Mouse (Mus musculus) Muller cell, postnatal 12 days (primary cell): ENCODE measurements around the gene Olfr706.
"Not testable (repeated sequence)": the region's sequence is repeated elsewhere in the genome, so short reads cannot be mapped to it uniquely, and the experiment has no call there.

ENCODE experiments used
- DNase-seq: peaks from one replicate; pipeline ENCODE4 v3.0.0-alpha.2; 2015; ENCODE audit errors: inconsistent ontology term

Olfr706 gene

GRCm38 (mm10) chr7:106888062-106888461 is at the start of gene Olfr706:
Olfr706 (minus strand) TSS chr7:106888162.
- no peak for DNase-seq

DNA sequence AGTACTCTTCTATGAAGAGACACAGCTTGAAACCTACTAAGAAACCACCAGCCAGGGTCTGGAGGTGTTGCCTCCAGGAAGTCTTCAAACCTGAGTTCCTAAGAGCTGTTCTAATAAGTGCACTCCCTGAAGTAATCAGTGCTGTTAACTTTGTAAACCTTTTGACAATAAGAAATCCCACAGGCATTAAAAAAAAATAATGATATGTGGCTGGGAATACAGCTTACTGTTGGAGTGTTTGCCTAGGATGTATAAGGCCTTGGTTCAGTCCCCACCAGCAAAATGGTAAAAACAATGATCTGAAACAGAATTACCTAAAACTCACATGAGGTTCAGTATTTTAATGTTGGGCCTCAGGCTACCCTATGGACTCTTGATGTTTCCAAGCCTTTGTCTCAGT is 44.2 kb upstream of the Olfr706 start, which contains the start of gene Olfr709-ps1:
TSS of gene Olfr709-ps1 (minus strand) at position 101 of the 400 bp plus-strand sequence.
- no peak for DNase-seq

- not testable (repeated sequence) for DNase-seq
These were observed 33.0 kb upstream of the Olfr706 start for GRCm38 (mm10) chr7:106920961-106921360.

- no peak for DNase-seq
These were observed 19.7 kb upstream of the Olfr706 start, which contains the start of gene Olfr1532-ps1 for GRCm38 (mm10) chr7:106907676-106908075. Olfr1532-ps1 (plus strand) TSS chr7:106908001.

- DNase-seq: not testable (repeated sequence)
These were observed 13.2 kb upstream of the Olfr706 start, which contains the start of gene Olfr707 for GRCm38 (mm10) chr7:106901141-106901540. Olfr707 (minus strand) TSS chr7:106901241.

DNA sequence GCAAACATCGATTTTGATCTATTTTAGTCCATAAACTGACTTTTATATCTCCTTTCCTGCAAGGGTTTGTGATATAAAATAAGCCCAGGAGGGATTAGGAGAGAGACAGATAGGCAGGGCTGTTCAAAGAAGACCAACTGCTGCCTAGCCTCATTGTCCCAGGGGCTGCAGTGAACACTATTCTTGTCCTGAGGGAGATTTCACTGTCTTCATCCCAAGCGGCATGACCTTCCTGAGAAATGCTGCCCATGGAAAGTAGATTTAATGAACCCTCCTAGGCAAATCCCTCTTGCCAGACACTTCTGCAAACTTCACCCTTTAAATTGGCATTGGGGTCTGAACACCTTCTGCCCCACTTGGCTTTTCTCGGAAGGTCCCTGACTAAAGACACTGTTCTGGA is 11.2 kb downstream of the Olfr706 start, which contains the start of gene Olfr705:
TSS of gene Olfr705 (minus strand) at position 101 of the 400 bp plus-strand sequence.
- no peak for DNase-seq

DNA sequence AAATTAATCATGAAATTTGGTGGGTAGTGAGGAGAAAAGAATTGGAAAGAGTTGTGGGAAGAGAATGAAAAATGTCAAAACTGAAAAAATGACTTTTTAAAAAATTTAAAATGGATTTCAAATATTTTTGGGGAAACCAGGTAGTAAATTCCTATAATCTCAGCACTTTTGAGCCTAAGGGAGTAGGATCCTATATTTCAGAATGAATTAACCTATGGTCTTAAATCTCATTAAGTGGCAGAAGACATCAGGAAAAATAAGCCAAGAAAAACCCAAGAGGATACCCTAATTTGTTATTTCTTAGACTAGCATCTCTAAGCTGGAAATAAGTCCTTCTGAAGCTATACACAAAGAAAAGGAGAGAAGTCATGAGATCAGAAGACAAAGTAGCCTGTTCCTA is 25.1 kb downstream of the Olfr706 start, which contains the start of gene Olfr704:
TSS of gene Olfr704 (plus strand) at position 301 of the 400 bp plus-strand sequence.
- no peak for DNase-seq

DNA sequence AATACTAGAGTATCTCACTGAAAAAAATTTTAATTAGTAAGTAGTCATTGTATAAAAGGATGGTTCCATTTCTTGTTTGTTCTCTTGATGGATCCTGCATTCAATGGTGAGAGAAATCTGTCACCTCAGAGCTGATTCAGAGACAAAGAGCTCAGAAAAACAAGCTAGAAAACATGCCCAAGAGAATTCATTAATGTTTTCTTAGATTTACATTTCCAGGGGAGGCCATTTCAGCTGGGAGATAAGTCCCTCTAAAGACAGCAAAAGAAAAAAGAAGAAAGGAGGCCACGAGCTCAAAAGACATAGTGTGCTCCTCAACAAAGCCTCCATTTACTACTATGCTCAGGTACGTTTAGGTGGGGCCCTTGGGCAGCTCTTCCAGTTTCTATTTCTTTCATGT is 44.9 kb downstream of the Olfr706 start, which contains the start of gene Olfr703:
TSS of gene Olfr703 (plus strand) at position 301 of the 400 bp plus-strand sequence.
- DNase-seq: no peak

DNA sequence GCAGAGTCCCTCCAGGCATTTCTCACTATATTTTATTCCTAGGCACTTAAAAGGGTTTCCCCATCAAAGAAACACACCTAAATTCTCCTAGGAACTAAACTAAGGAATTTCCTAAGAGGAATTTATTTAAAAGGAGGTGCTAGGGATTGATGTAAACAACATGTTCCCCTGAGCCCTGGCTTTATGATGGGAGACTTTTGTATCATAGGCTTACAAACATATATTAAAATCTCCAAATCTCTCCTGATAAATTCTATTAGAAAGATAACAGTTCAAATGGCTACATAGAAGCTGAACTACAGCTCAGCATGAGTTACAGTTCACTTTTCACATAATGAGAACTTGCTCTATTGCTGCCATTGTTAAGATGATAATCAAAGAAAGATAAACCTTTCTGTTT is 54.2 kb downstream of the Olfr706 start, which contains the start of gene Olfr702:
TSS of gene Olfr702 (minus strand) at position 101 of the 400 bp plus-strand sequence.
- DNase-seq: no peak
